Mouse (Mus musculus) midbrain, embryonic 16.5 days (tissue): ENCODE measurements at regions not wholly inside any gene's neighbourhood (a gene's known extent, or its start where the extent isn't known, plus 50 kb on each side); places are given as distances from the start of the nearest gene placed in this dataset.

Experiments
- ATAC-seq: fragments of 200-750 bp; cut with Nextera tagmentation; 2 replicates; pipeline ENCODE4 v1.8.0; 2017; ENCODE audit warnings: moderate TSS enrichment
- H3K27ac ChIP-seq: fragments of 300-500 bp; sonication (generic); 2 replicates; pipeline ENCODE4 v1.5.1; 2014; ENCODE audit warnings: mild to moderate bottlenecking, low read length, mixed read lengths
- H3K27me3 ChIP-seq: fragments of 300-500 bp; sonication (generic); 2 replicates; pipeline ENCODE4 v1.6.1; 2014; ENCODE audit warnings: low read depth, low read length, mixed read lengths; ENCODE audit not compliant: control insufficient read depth, insufficient read depth
- H3K36me3 ChIP-seq: fragments of 300-500 bp; sonication (generic); 2 replicates; pipeline ENCODE4 v1.6.1; 2014; ENCODE audit warnings: mild to moderate bottlenecking, low read length, moderate library complexity, mixed read lengths; ENCODE audit not compliant: control insufficient read depth, insufficient read depth
- H3K4me1 ChIP-seq: fragments of 300-500 bp; sonication (generic); 2 replicates; pipeline ENCODE4 v1.6.1; 2014; ENCODE audit warnings: mild to moderate bottlenecking, low read length, mixed read lengths; ENCODE audit not compliant: control insufficient read depth, insufficient read depth
- H3K4me2 ChIP-seq: fragments of 300-500 bp; sonication (generic); 2 replicates; pipeline ENCODE4 v1.6.1; 2014; ENCODE audit warnings: mild to moderate bottlenecking, low read length, mixed read lengths
- H3K4me3 ChIP-seq: fragments of 300-500 bp; sonication (generic); 2 replicates; pipeline ENCODE4 v1.5.1; 2014; ENCODE audit warnings: low read depth, mild to moderate bottlenecking, low read length, moderate library complexity, mixed read lengths
- H3K9ac ChIP-seq: fragments of 300-500 bp; sonication (generic); 2 replicates; pipeline ENCODE4 v1.6.1; 2014; ENCODE audit warnings: low read depth, low read length, mixed read lengths
- H3K9me3 ChIP-seq: fragments of 300-500 bp; sonication (generic); replicated peaks from 2 replicates; pipeline ENCODE4 v1.6.1; 2014; ENCODE audit warnings: mild to moderate bottlenecking, low read length, mixed read lengths; ENCODE audit not compliant: control insufficient read depth, poor library complexity, severe bottlenecking
- WGBS: fragments of 180-500 bp; shearing (Covaris S2); extraction: QIAGEN DNeasy Blood & Tissue Kit; methylation state at CpG from one replicate; pipeline ENCODE4 v1.1.7; 2014; 5-methylcytosine and 5-hydroxymethylcytosine counted together

GRCm38 (mm10) chr13:119069581-119069936, 358.8 kb upstream of the Paip1 start:
- Histone ChIP-seq H3K4me3 (no peak overlapping the region), H3K9ac (no peak overlapping the region), H3K27ac (no peak overlapping the region), H3K4me1 (no peaks in the 10 kb centered on the region), H3K9me3 (no peaks in the 10 kb centered on the region), H3K4me2 (no peak overlapping the region), H3K36me3 (no peaks in the 10 kb centered on the region), H3K27me3 (no peaks in the 10 kb centered on the region)
- WGBS = 91% methylated on average over 7 of the region's 7 CpGs
- ATAC-seq = no peak

- Histone ChIP-seq H3K9me3 (no peaks in the 10 kb centered on the region), H3K4me3 (no peak overlapping the region)
- 83% methylated on average over 4 of the region's 4 CpGs for WGBS
Observed at GRCm38 (mm10) chr13:119079243-119079642, 349.2 kb upstream of the Paip1 start.

GRCm38 (mm10) chr13:119081691-119082090, 346.7 kb upstream of the Paip1 start:
- Histone ChIP-seq H3K27ac (no peak overlapping the region), H3K9me3 (no peaks in the 10 kb centered on the region), H3K27me3 (no peaks in the 10 kb centered on the region), H3K4me1 (no peaks in the 10 kb centered on the region), H3K4me2 (no peak overlapping the region), H3K9ac (no peak overlapping the region), H3K4me3 (no peak overlapping the region), H3K36me3 (no peaks in the 10 kb centered on the region)
- no peak for ATAC-seq
- 57% methylated on average over 1 of the region's 1 CpGs for WGBS

More at GRCm38 (mm10) chr13:119079243-119079642, 349.2 kb upstream of the Paip1 start:
- H3K27ac ChIP-seq = no peak overlapping the region
- no peaks in the 10 kb centered on the region for H3K27me3 ChIP-seq
- no peak for ATAC-seq
- no peak overlapping the region for H3K9ac ChIP-seq
- H3K36me3 ChIP-seq = no peaks in the 10 kb centered on the region
- H3K4me2 ChIP-seq = no peak overlapping the region
- H3K4me1 ChIP-seq = no peaks in the 10 kb centered on the region

- ATAC-seq = no peak
- WGBS = 86% methylated on average over 3 of the region's 3 CpGs
Observed at GRCm38 (mm10) chr13:119117906-119118305, 310.5 kb upstream of the Paip1 start.

GRCm38 (mm10) chr13:119118382-119118781, 310.0 kb upstream of the Paip1 start:
- Histone ChIP-seq H3K4me1 (no peaks in the 10 kb centered on the region), H3K4me2 (no peak overlapping the region), H3K4me3 (no peak overlapping the region), H3K27me3 (no peaks in the 10 kb centered on the region), H3K36me3 (no peaks in the 10 kb centered on the region), H3K9ac (no peak overlapping the region), H3K27ac (no peak overlapping the region), H3K9me3 (no peaks in the 10 kb centered on the region)
- no peak for ATAC-seq
- WGBS = 73% methylated on average over 1 of the region's 1 CpGs

More at GRCm38 (mm10) chr13:119117906-119118305, 310.5 kb upstream of the Paip1 start:
- Histone ChIP-seq H3K4me3 (no peak overlapping the region), H3K27me3 (no peaks in the 10 kb centered on the region), H3K9ac (no peak overlapping the region), H3K4me2 (no peak overlapping the region), H3K9me3 (no peaks in the 10 kb centered on the region), H3K36me3 (no peaks in the 10 kb centered on the region), H3K27ac (no peak overlapping the region), H3K4me1 (no peaks in the 10 kb centered on the region)

- ATAC-seq = no peak
- H3K9me3 ChIP-seq = no peaks in the 10 kb centered on the region
- no peak overlapping the region for H3K4me3 ChIP-seq
- no peaks in the 10 kb centered on the region for H3K4me1 ChIP-seq
- no peaks in the 10 kb centered on the region for H3K36me3 ChIP-seq
- no peaks in the 10 kb centered on the region for H3K27me3 ChIP-seq
- no peak overlapping the region for H3K4me2 ChIP-seq
- H3K9ac ChIP-seq = no peak overlapping the region
- no peak overlapping the region for H3K27ac ChIP-seq
- WGBS = 97% methylated on average over 2 of the region's 2 CpGs
Observed at GRCm38 (mm10) chr13:119140436-119140835, 288.0 kb upstream of the Paip1 start.

- Histone ChIP-seq H3K27ac (no peak overlapping the region), H3K9me3 (no peaks in the 10 kb centered on the region), H3K4me2 (no peak overlapping the region), H3K27me3 (no peaks in the 10 kb centered on the region), H3K9ac (no peak overlapping the region), H3K4me1 (no peaks in the 10 kb centered on the region), H3K4me3 (no peak overlapping the region), H3K36me3 (no peaks in the 10 kb centered on the region)
- 0% methylated on average over 1 of the region's 1 CpGs for WGBS
- no peak for ATAC-seq
Observed at GRCm38 (mm10) chr13:119143351-119143750, 285.1 kb upstream of the Paip1 start.

GRCm38 (mm10) chr13:119145713-119146112, 282.7 kb upstream of the Paip1 start:
- H3K4me3 ChIP-seq = no peak overlapping the region
- no peak overlapping the region for H3K9ac ChIP-seq
- H3K27me3 ChIP-seq = no peaks in the 10 kb centered on the region
- H3K27ac ChIP-seq = no peak overlapping the region
- H3K4me1 ChIP-seq = no peaks in the 10 kb centered on the region
- ATAC-seq = no peak
- H3K4me2 ChIP-seq = no peak overlapping the region
- H3K36me3 ChIP-seq = no peaks in the 10 kb centered on the region
- WGBS = 84% methylated on average over 4 of the region's 4 CpGs
- H3K9me3 ChIP-seq = no peaks in the 10 kb centered on the region

GRCm38 (mm10) chr13:119147701-119148100, 280.7 kb upstream of the Paip1 start:
- Histone ChIP-seq H3K4me1 (no peaks in the 10 kb centered on the region), H3K27ac (no peak overlapping the region), H3K4me3 (no peak overlapping the region), H3K9me3 (no peaks in the 10 kb centered on the region), H3K36me3 (no peaks in the 10 kb centered on the region), H3K27me3 (no peaks in the 10 kb centered on the region), H3K4me2 (no peak overlapping the region), H3K9ac (no peak overlapping the region)
- ATAC-seq = no peak
- 89% methylated on average over 3 of the region's 3 CpGs for WGBS

- no peak for ATAC-seq
- no peak overlapping the region for H3K4me2 ChIP-seq
- no peak overlapping the region for H3K4me3 ChIP-seq
- H3K9me3 ChIP-seq = no peaks in the 10 kb centered on the region
- H3K4me1 ChIP-seq = no peaks in the 10 kb centered on the region
- H3K9ac ChIP-seq = no peak overlapping the region
- no peak overlapping the region for H3K27ac ChIP-seq
- WGBS = 89% methylated on average over 4 of the region's 4 CpGs
- H3K36me3 ChIP-seq = no peaks in the 10 kb centered on the region
- H3K27me3 ChIP-seq = no peaks in the 10 kb centered on the region
Observed at GRCm38 (mm10) chr13:119149141-119149540, 279.3 kb upstream of the Paip1 start.
